ENCODE assay signal across 13 mouse cellular contexts in genomic region chr10:75429522-75430146, GRCm38 (mm10). TPM values are rescaled to one million over a fixed set of nuclear protein-coding genes. Genes with fewer than 3 reads are reported as not detected.
A peak's percentile ranks its signal among the peaks of the same experiment; 100 is the strongest.
DNase-seq lines count a peak whose midpoint lies in the region; ATAC-seq and TF ChIP-seq lines count a peak whose summit lies in the region.
"Had no signal": no experiment of that assay in that cellular context is flagged by ENCODE, and none has a peak within 500 bp of the region (broad histone marks: within the 10 kb centered on the region; RNA-seq: fewer than 3 reads in every experiment).

No protein-coding gene starts in this region.

- no peak overlapping the region for H3K4me3 ChIP-seq in liver, embryonic 14.5 days (ENCODE audit: insufficient read depth in 1 of 2, low read depth in 2 of 2, low read length in 2 of 2)
- H3K4me3 ChIP-seq: hindbrain, embryonic 15.5 days; myocyte had no signal

- no peak overlapping the region for H3K27ac ChIP-seq in liver, embryonic 14.5 days
- H3K27ac ChIP-seq: hindbrain, embryonic 15.5 days had no signal

- TF ChIP-seq CTCF in liver, embryonic 14.5 days (IDR thresholded peaks at IDR 0.05; ENCODE audit: low read depth) = no peak

- peaks cover 0 to 9% of the 10 kb centered on the region in 2 experiments; a peak in 2 of 4 replicates for H3K4me1 ChIP-seq in liver, embryonic 14.5 days (replicated peaks; ENCODE audit: control insufficient read depth in 2 of 2, insufficient read depth in 2 of 2, low read length in 1 of 2)
- H3K4me1 ChIP-seq: hindbrain, embryonic 15.5 days had no signal

- ATAC-seq in liver, embryonic 14.5 days (ENCODE audit: insufficient read depth) = peak; percentile 49; the same call in 1 of the 2 replicates

- TF ChIP-seq EP300 in liver, embryonic 14.5 days (IDR thresholded peaks at IDR 0.05; ENCODE audit: low read depth) = no peak

- peak overlapping the region; percentile 3; the same call in 1 of the 2 replicates for H3K4me2 ChIP-seq in liver, embryonic 14.5 days (ENCODE audit: low read depth)
- H3K4me2 ChIP-seq: hindbrain, embryonic 15.5 days had no signal

- no peak overlapping the region for H3K9ac ChIP-seq in liver, embryonic 14.5 days (replicated peaks)
- H3K9ac ChIP-seq: hindbrain, embryonic 15.5 days had no signal

- no peaks in the 10 kb centered on the region for H3K27me3 ChIP-seq in liver, embryonic 14.5 days (ENCODE audit: control insufficient read depth, insufficient read depth, low read length)
- H3K27me3 ChIP-seq: hindbrain, embryonic 15.5 days had no signal

- no peaks in the 10 kb centered on the region for H3K36me3 ChIP-seq in liver, embryonic 14.5 days (replicated peaks; ENCODE audit: control insufficient read depth, insufficient read depth, low read depth)
- H3K36me3 ChIP-seq: hindbrain, embryonic 15.5 days had no signal

- intact Hi-C loops in heart, postnatal 10 days (cut with DNase I) = no loop called here

- WGBS in liver, embryonic 14.5 days (ENCODE audit: insufficient replicate concordance) = 38% methylated on average over 7 of the region's 7 CpGs

- peak; percentile 34 for DNase-seq in right cerebral cortex, adult 18-20 months
- no peak for DNase-seq in right cerebral cortex, postnatal 10 days (ENCODE audit: low spot score in 2 of 2)
- peak; percentile 36 for DNase-seq in induced T-regulatory cell, adult 2 months (ENCODE audit: low read depth)
- no peak for DNase-seq in liver, embryonic 14.5 days (ENCODE audit: low read depth in 3 of 3, low spot score in 3 of 3)
- DNase-seq in yolk sac, embryonic 10.5 days (ENCODE audit: low spot score) = peak; percentile 38
- DNase-seq in heart, postnatal 10 days = no peak
- no peak for DNase-seq in embryo, embryonic 11 days
- DNase-seq: adrenal gland, postnatal 14 days; left cerebral cortex, postnatal 4 days; lung, postnatal 36 days; thymus, postnatal 36 days had no signal

- H3K9me3 ChIP-seq in liver, embryonic 14.5 days (ENCODE audit: control insufficient read depth, low read length) = no peaks in the 10 kb centered on the region
- H3K9me3 ChIP-seq: hindbrain, embryonic 15.5 days had no signal

RNA-seq across cellular contexts. Expression of gene Upb1, which starts 28.7 kb away (rescaled TPM):
- polyA plus RNA-seq in liver, embryonic 14.5 days (2012; rRNA removed) = 8.1 and 8.8 TPM in 2 replicates
- polyA plus RNA-seq in liver, embryonic 14.5 days (2014; fragmentation: Nextera tagmentation; extraction: Ambion mirVana) = 18.3 and 20.1 TPM in 2 replicates
- total RNA-seq in heart, postnatal 10 days (2021) = under 1 TPM; 0.17 to 0.24 TPM

Comparison
In these comparisons a context has a peak if more than half of its experiments do, and no peak if none do; other contexts are left out.
1. DNase-seq: peak in right cerebral cortex, adult 18-20 months (single experiment), induced T-regulatory cell, adult 2 months (single experiment) and yolk sac, embryonic 10.5 days (single experiment); none in right cerebral cortex, postnatal 10 days (0 of 2), liver, embryonic 14.5 days (0 of 3), heart, postnatal 10 days (0 of 2) and embryo, embryonic 11 days (single experiment).